Mouse (Mus musculus) embryonic facial prominence, embryonic 14.5 days (tissue): ENCODE measurements around the gene Ptpre. TPM values are rescaled to one million over a fixed set of nuclear protein-coding genes. Genes with fewer than 3 reads are reported as not detected.
A peak's percentile ranks its signal among the peaks of the same experiment; 100 is the strongest.

Source experiments
- ATAC-seq: fragments of 200-750 bp; cut with Nextera tagmentation; 2 replicates; pipeline ENCODE4 v1.8.0; 2017; ENCODE audit warnings: low read depth, moderate number of reproducible peaks, moderate TSS enrichment
- DNase-seq: peaks from one replicate; pipeline ENCODE4 v3.0.0-alpha.2; 2015; ENCODE audit warnings: low spot score
- H3K27ac ChIP-seq: fragments of 300-500 bp; sonication (generic); replicated peaks from 2 replicates; pipeline ENCODE4 v1.5.1; 2014; ENCODE audit warnings: low read depth, mild to moderate bottlenecking, low read length, moderate library complexity
- H3K27me3 ChIP-seq: fragments of 300-500 bp; sonication (generic); replicated peaks from 2 replicates; pipeline ENCODE4 v1.6.1; 2014; ENCODE audit warnings: low read length; ENCODE audit not compliant: control insufficient read depth, insufficient read depth
- H3K36me3 ChIP-seq: fragments of 300-500 bp; sonication (generic); 2 replicates; pipeline ENCODE4 v1.6.1; 2014; ENCODE audit warnings: low read length, mixed read lengths; ENCODE audit not compliant: control insufficient read depth, insufficient read depth
- H3K4me1 ChIP-seq: fragments of 300-500 bp; sonication (generic); 2 replicates; pipeline ENCODE4 v1.6.1; 2014; ENCODE audit warnings: antibody characterized with exemption, low read length; ENCODE audit not compliant: control insufficient read depth, insufficient read depth
- H3K4me2 ChIP-seq: fragments of 300-500 bp; sonication (generic); 2 replicates; pipeline ENCODE4 v1.6.1; 2014; ENCODE audit warnings: low read depth, mild to moderate bottlenecking, low read length, moderate library complexity, mixed read lengths
- H3K4me3 ChIP-seq: fragments of 300-500 bp; sonication (generic); 2 replicates; pipeline ENCODE4 v1.5.1; 2014; ENCODE audit warnings: low read depth, mild to moderate bottlenecking, low read length
- H3K9ac ChIP-seq: fragments of 300-500 bp; sonication (generic); 2 replicates; pipeline ENCODE4 v1.6.1; 2014; ENCODE audit warnings: low read depth, mild to moderate bottlenecking, low read length, moderate library complexity, mixed read lengths
- H3K9me3 ChIP-seq: fragments of 300-500 bp; sonication (generic); 2 replicates; pipeline ENCODE4 v1.6.1; 2016; ENCODE audit warnings: low read length; ENCODE audit not compliant: control insufficient read depth
- WGBS: fragments of 180-500 bp; shearing (Covaris S2); extraction: QIAGEN DNeasy Blood & Tissue Kit; methylation state at CpG from one replicate; pipeline ENCODE4 v1.1.7; 2014; 5-methylcytosine and 5-hydroxymethylcytosine counted together
- polyA plus RNA-seq: library from polyadenylated mRNA; unstranded; fragments of >200 nt; fragmentation: Nextera tagmentation; extraction: Ambion mirVana; gene quantifications from 2 replicates; pipeline ENCODE4 v1.2.1, GENCODE M21; 2014

Gene Ptpre
- polyA plus RNA-seq, 1 experiment from 2014 or later, result 4.1 TPM

DNA sequence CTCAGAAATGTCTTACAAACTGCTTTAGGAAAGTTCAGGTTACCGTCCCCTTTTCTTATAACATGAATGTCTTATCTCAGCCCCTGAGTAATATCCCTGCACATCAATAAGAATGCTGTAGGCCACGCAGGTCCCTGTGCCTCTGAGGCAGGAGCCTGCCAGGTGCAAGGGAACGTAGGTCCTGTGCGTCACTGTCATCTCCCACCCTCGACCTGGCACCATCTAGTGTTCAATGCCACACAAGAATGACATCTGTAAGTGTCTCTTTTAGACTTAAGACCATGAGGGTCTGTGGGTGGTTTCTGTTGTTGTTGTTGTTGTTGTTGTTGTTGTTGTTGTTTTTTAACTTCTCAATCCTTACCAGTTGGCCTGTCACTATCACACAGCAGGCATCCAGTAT lies 56.0 kb downstream of the Ptpre start:
- no peak overlapping the region for H3K4me2 ChIP-seq
- no peak overlapping the region for H3K9ac ChIP-seq
- ATAC-seq (no peak), DNase-seq (no peak)
- H3K27me3 ChIP-seq, result no peaks in the 10 kb centered on the region
- no peak overlapping the region for H3K4me3 ChIP-seq
- H3K9me3 ChIP-seq, result no peaks in the 10 kb centered on the region
- peaks cover 27% of the 10 kb centered on the region for H3K4me1 ChIP-seq
- 74% methylated on average over 5 of the region's 5 CpGs for WGBS
- no peaks in the 10 kb centered on the region for H3K36me3 ChIP-seq
- no peak overlapping the region for H3K27ac ChIP-seq

DNA sequence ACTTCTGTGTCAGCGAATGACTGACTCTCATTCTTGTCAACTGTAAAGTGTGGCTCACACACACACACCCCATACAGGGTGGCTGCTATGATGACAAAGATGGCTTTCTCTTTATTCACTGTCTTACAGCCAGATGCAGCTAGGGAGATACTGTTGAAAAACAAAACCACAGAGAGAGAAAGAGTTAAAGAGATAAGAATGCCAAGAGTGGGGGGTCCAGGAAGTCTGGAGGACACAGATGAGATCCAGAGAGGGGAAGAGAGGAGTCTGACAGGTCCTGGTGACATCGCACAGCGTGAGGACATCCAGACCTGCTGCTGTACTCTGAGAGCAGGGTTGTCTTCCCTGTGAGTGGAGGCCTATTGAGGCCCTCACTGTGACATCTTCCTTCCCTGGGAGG lies 56.5 kb downstream of the Ptpre start:
- 67% methylated on average over 3 of the region's 3 CpGs for WGBS
- no peaks in the 10 kb centered on the region for H3K9me3 ChIP-seq
- no peaks in the 10 kb centered on the region for H3K27me3 ChIP-seq
- H3K27ac ChIP-seq, result no peak overlapping the region
- H3K4me3 ChIP-seq, result no peak overlapping the region
- no peak overlapping the region for H3K9ac ChIP-seq
- H3K4me1 ChIP-seq, result peaks cover 31% of the 10 kb centered on the region
- H3K36me3 ChIP-seq, result no peaks in the 10 kb centered on the region
- H3K4me2 ChIP-seq, result no peak overlapping the region
- no peak for ATAC-seq
- no peak for DNase-seq

- ATAC-seq, result no peak
- H3K9me3 ChIP-seq, result no peaks in the 10 kb centered on the region
- peaks cover 31% of the 10 kb centered on the region for H3K4me1 ChIP-seq
- H3K27me3 ChIP-seq, result no peaks in the 10 kb centered on the region
- no peak for DNase-seq
- H3K4me3 ChIP-seq, result no peak overlapping the region
- H3K4me2 ChIP-seq, result no peak overlapping the region
- no peak overlapping the region for H3K27ac ChIP-seq
- no peaks in the 10 kb centered on the region for H3K36me3 ChIP-seq
- no peak overlapping the region for H3K9ac ChIP-seq
- WGBS, result 64% methylated on average over 7 of the region's 7 CpGs
Measured at GRCm38 (mm10) chr7:135594676-135595075, 57.4 kb downstream of the Ptpre start.

DNA sequence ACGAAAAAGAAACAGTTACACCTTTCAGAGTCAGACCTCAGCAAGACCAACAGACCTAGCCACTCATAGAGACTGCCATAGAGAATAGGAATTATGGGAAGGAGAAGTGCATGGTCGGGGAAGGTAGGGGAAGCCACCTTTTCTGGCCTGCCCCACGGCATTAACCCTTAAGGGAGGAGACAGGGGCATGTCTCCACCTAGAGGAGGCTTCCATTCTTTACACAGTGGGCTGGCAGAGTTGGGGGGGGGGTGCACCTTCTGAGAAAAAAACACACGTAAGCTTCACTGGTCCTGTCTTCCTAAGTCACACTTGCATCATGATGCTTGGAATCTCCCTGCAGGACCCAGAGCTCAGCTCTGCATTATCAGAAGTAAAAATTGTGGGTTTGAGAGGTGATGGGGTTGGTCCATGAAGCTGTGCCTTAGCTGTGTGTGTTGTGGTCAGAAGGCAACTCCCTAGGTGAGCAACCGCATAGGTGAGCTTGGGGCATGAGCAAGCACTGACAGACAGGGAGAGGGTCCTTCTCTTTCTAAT lies 58.4 kb downstream of the Ptpre start:
- WGBS, result 33% methylated on average over 5 of the region's 5 CpGs
- DNase-seq, result no peak
- no peak overlapping the region for H3K4me2 ChIP-seq
- H3K27me3 ChIP-seq, result no peaks in the 10 kb centered on the region
- H3K9ac ChIP-seq, result no peak overlapping the region
- no peaks in the 10 kb centered on the region for H3K9me3 ChIP-seq
- no peak overlapping the region for H3K27ac ChIP-seq
- no peak overlapping the region for H3K4me3 ChIP-seq
- no peak for ATAC-seq
- H3K36me3 ChIP-seq, result no peaks in the 10 kb centered on the region
- peaks cover 31% of the 10 kb centered on the region for H3K4me1 ChIP-seq

DNA sequence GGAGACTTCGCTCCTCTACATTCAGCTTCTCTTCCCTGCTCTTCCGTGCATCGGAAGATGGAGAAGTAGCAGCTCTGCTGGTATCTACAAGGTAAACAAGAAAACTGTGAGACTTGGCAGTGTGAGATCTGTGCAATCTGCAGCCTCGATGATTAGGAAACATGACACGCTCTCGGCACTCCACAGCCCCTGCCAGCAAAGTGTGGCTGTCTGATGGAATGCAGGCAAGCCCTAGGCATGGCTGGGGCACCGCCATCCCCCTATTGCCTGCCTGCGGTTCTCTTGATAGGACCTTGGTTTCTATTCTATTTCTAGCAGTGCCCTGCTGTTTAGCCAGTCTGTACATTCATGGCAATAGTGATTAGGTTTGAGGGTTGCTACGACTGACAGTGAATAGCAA lies 59.7 kb downstream of the Ptpre start:
- no peak overlapping the region for H3K4me3 ChIP-seq
- H3K9ac ChIP-seq, result no peak overlapping the region
- DNase-seq, result peak; percentile 84
- H3K27ac ChIP-seq, result peak overlapping the region; percentile 59; the same call in 1 of the 2 replicates
- no peaks in the 10 kb centered on the region for H3K9me3 ChIP-seq
- H3K36me3 ChIP-seq, result no peaks in the 10 kb centered on the region
- H3K27me3 ChIP-seq, result no peaks in the 10 kb centered on the region
- 39% methylated on average over 9 of the region's 9 CpGs for WGBS
- no peak overlapping the region for H3K4me2 ChIP-seq
- peak; percentile 74 for ATAC-seq
- H3K4me1 ChIP-seq, result peaks cover 31% of the 10 kb centered on the region

- Histone ChIP-seq H3K27me3 (no peaks in the 10 kb centered on the region), H3K9ac (no peak overlapping the region), H3K36me3 (no peaks in the 10 kb centered on the region), H3K9me3 (no peaks in the 10 kb centered on the region), H3K4me2 (no peak overlapping the region), H3K4me3 (no peak overlapping the region), H3K4me1 (peaks cover 31% of the 10 kb centered on the region), H3K27ac (peak overlapping the region; percentile 59)
- ATAC-seq, result no peak
- 49% methylated on average over 12 of the region's 12 CpGs for WGBS
- no peak for DNase-seq
Measured at GRCm38 (mm10) chr7:135597604-135598289, 60.5 kb downstream of the Ptpre start.

GRCm38 (mm10) chr7:135598303-135598855 lies 61.1 kb downstream of the Ptpre start:
- DNase-seq, result no peak
- Histone ChIP-seq H3K4me3 (no peak overlapping the region), H3K9me3 (no peaks in the 10 kb centered on the region), H3K4me1 (peaks cover 31% of the 10 kb centered on the region), H3K36me3 (no peaks in the 10 kb centered on the region), H3K27ac (peak overlapping the region; percentile 59; the same call in 1 of the 2 replicates), H3K9ac (no peak overlapping the region), H3K27me3 (no peaks in the 10 kb centered on the region), H3K4me2 (no peak overlapping the region)
- WGBS, result 51% methylated on average over 7 of the region's 7 CpGs
- ATAC-seq, result no peak

DNA sequence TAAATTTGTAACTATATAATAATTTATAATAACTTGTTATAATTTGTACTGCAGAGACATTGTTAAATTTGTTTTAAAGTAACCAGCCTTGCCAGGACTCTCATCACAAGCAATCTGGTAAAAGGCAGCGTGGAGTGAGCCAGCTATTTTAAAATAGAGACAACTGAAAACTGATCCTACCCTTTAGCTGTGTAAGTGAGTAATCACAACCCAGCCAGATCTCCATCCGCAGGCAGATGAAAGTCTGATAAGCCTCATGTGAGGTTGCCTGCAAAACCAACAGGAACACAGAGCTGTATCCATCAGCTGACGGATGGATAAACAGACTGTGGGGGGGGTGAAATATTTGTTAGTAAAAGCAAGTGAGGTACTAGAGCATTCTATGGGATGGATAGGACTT lies 62.8 kb downstream of the Ptpre start:
- no peak overlapping the region for H3K4me2 ChIP-seq
- no peak overlapping the region for H3K4me3 ChIP-seq
- no peak overlapping the region for H3K9ac ChIP-seq
- H3K4me1 ChIP-seq, result peaks cover 25% of the 10 kb centered on the region
- no peaks in the 10 kb centered on the region for H3K36me3 ChIP-seq
- H3K27me3 ChIP-seq, result no peaks in the 10 kb centered on the region
- 49% methylated on average over 3 of the region's 3 CpGs for WGBS
- H3K9me3 ChIP-seq, result no peaks in the 10 kb centered on the region
- DNase-seq, result peak; percentile 60
- no peak overlapping the region for H3K27ac ChIP-seq
- ATAC-seq, result no peak

DNA sequence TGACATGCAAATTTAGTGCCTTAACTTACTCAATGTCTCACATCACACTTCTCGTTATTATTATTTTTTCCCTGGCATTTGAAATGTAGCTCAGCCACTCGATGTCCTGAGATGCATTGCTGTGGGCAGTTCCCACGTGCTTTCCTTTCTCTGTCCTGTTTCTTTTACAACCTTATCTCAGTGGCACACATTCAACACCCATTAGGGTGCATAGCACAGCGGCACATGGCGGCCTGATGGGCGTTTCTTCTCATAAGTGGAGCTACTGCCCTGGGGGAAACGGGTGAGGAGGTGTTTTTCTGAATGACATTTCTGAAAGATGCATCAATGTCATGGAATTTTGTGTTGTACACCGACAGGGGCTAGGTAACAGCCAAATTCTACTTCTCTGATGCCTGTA lies 64.3 kb downstream of the Ptpre start:
- Histone ChIP-seq H3K4me2 (no peak overlapping the region), H3K9ac (no peak overlapping the region), H3K4me3 (no peak overlapping the region), H3K36me3 (no peaks in the 10 kb centered on the region), H3K9me3 (no peaks in the 10 kb centered on the region), H3K4me1 (peaks cover 14% of the 10 kb centered on the region), H3K27me3 (no peaks in the 10 kb centered on the region), H3K27ac (no peak overlapping the region)
- 80% methylated on average over 8 of the region's 8 CpGs for WGBS
- ATAC-seq (no peak), DNase-seq (no peak)
